Mouse (Mus musculus) thymus, adult 2 months (tissue): ENCODE results near the gene Thoc6.

Source experiments
- CTCF ChIP-seq: fragments of 200-500 bp; IDR thresholded peaks from 2 replicates; pipeline ENCODE4 v1.5.1; 2012; ENCODE audit warnings: mild to moderate bottlenecking, control low read depth, low read length, moderate library complexity, borderline replicate concordance; ENCODE audit not compliant: control insufficient read depth, poor library complexity, insufficient read depth; ENCODE audit errors: extremely low read depth
- POLR2A ChIP-seq: fragments of 200-500 bp; IDR thresholded peaks from 2 replicates; pipeline ENCODE4 v1.6.1; 2012; ENCODE audit warnings: mild to moderate bottlenecking, low read length, control low read depth, moderate library complexity; ENCODE audit not compliant: control insufficient read depth, poor library complexity, insufficient read depth; ENCODE audit errors: extremely low read depth

GRCm38 (mm10) chr17:23654001-23654400 is 19.7 kb downstream of the Thoc6 start:
- TF ChIP-seq CTCF (no peak), POLR2A (no peak)
